Mouse (Mus musculus) limb, embryonic 12.5 days (tissue): ENCODE data around the gene Cby3. TPM values are rescaled to one million over a fixed set of nuclear protein-coding genes. Genes with fewer than 3 reads are reported as not detected.

Experiments used
- ATAC-seq: fragments of 200-750 bp; cut with Nextera tagmentation; 2 replicates; pipeline ENCODE4 v1.8.0; 2017; ENCODE audit warnings: low read depth, moderate TSS enrichment; ENCODE audit not compliant: insufficient number of reproducible peaks, insufficient read depth, low FRiP score, low TSS enrichment
- H3K27ac ChIP-seq: fragments of 300-500 bp; sonication (generic); 2 replicates; pipeline ENCODE4 v1.5.1; 2016; ENCODE audit warnings: mild to moderate bottlenecking, moderate library complexity
- H3K27me3 ChIP-seq: fragments of 300-500 bp; sonication (generic); 2 replicates; pipeline ENCODE4 v1.6.1; 2016; ENCODE audit warnings: mild to moderate bottlenecking, moderate library complexity
- H3K36me3 ChIP-seq: fragments of 300-500 bp; sonication (generic); 2 replicates; pipeline ENCODE4 v1.6.1; 2016; ENCODE audit warnings: mild to moderate bottlenecking, moderate library complexity
- H3K4me1 ChIP-seq: fragments of 300-500 bp; sonication (generic); replicated peaks from 2 replicates; pipeline ENCODE4 v1.6.1; 2016
- H3K4me2 ChIP-seq: fragments of 300-500 bp; sonication (generic); 2 replicates; pipeline ENCODE4 v1.6.1; 2016; ENCODE audit warnings: mild to moderate bottlenecking, moderate library complexity
- H3K4me3 ChIP-seq: fragments of 300-500 bp; sonication (generic); replicated peaks from 2 replicates; pipeline ENCODE4 v1.5.1; 2016; ENCODE audit warnings: mild to moderate bottlenecking
- H3K9ac ChIP-seq: fragments of 300-500 bp; sonication (generic); replicated peaks from 2 replicates; pipeline ENCODE4 v1.6.1; 2016; ENCODE audit warnings: mild to moderate bottlenecking, moderate library complexity
- H3K9me3 ChIP-seq: fragments of 300-500 bp; sonication (generic); 2 replicates; pipeline ENCODE4 v1.6.1; 2016; ENCODE audit warnings: mild to moderate bottlenecking, moderate library complexity
- WGBS: fragments of 180-500 bp; shearing (Covaris S2); methylation state at CpG from one replicate; pipeline ENCODE4 v1.1.7; 2016; 5-methylcytosine and 5-hydroxymethylcytosine counted together
- polyA plus RNA-seq: library from polyadenylated mRNA; unstranded; fragments of >200 nt; fragmentation: Nextera tagmentation; extraction: Ambion mirVana; gene quantifications from 2 replicates; pipeline ENCODE4 v1.2.1, GENCODE M21; 2016

The Cby3 gene
- polyA plus RNA-seq, 1 experiment from 2014 or later: not detected

DNA sequence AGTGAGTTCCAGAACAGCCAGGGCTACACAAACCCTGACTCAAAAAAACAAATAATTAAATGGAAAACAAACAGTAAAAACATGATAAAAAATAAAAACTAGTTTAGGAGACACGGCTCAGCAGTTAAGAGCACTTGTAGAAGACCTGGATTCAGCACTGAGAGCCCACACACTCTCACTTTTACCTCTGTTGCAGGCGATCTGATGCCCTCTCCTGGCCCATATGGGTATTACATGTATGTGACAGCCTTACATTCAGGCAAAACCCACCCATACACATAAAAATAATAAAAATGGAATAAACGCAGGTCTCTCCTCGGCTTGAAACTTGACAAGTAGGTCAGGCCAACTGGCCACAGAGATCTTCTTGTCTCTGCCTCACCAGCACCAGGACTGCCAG, 10.3 kb downstream of the Cby3 start:
- Histone ChIP-seq H3K27ac (no peak overlapping the region), H3K9ac (no peak overlapping the region), H3K4me2 (no peak overlapping the region), H3K4me1 (no peaks in the 10 kb centered on the region), H3K4me3 (no peak overlapping the region), H3K9me3 (no peaks in the 10 kb centered on the region), H3K36me3 (no peaks in the 10 kb centered on the region), H3K27me3 (peaks cover 6% of the 10 kb centered on the region)
- WGBS: 7% methylated on average over 4 of the region's 4 CpGs
- no peak for ATAC-seq

DNA sequence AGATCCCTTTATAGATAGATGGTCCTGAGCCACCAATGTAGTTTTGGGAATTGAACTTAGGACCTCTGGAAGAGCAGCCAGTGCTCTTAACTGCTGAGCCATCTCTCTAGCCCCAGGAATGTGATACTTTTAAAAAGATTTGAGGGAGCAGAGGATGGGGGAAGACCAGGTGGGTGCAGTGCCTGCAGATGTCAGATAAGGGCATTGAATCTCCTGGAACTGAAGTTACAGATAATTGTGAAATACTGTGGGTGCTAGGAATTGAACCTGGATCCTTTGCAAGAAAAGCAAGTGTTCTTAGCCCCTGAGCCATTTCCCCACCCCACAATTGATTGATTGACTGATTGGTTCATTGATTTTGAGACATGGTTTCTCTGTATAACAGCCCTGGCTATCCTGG, 11.1 kb downstream of the Cby3 start:
- Histone ChIP-seq H3K4me3 (no peak overlapping the region), H3K36me3 (no peaks in the 10 kb centered on the region), H3K27ac (no peak overlapping the region), H3K4me1 (no peaks in the 10 kb centered on the region), H3K9me3 (no peaks in the 10 kb centered on the region), H3K9ac (no peak overlapping the region), H3K27me3 (peaks cover 3% of the 10 kb centered on the region), H3K4me2 (no peak overlapping the region)
- ATAC-seq: no peak

DNA sequence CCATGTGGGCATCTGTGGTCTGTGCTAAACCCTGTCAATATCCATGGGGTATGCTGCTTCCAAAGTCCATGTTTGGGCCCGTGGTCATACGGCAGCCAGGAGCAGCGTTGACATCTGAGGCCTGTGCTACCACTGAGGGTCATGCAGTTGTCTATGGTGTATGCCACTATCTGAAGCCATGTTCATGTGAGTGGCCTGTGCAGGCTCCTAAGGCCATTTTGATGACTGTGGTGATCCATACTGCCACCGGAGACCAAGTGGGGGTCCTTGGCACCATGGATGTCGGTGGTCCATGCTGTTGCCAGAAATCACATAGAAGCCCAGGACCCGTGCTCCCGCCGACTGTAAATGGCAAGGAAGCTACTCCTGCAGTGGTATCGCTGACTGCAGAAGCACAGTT, 13.3 kb downstream of the Cby3 start:
- Histone ChIP-seq H3K27me3 (no peaks in the 10 kb centered on the region), H3K4me2 (no peak overlapping the region), H3K4me3 (no peak overlapping the region), H3K36me3 (no peaks in the 10 kb centered on the region), H3K4me1 (0 out of 2 replicates have a peak, but pooled peaks cover 3% of the 10 kb centered on the region), H3K9me3 (no peaks in the 10 kb centered on the region), H3K9ac (no peak overlapping the region), H3K27ac (no peak overlapping the region)
- ATAC-seq: no peak
- WGBS: 90% methylated on average over 9 of the region's 9 CpGs

DNA sequence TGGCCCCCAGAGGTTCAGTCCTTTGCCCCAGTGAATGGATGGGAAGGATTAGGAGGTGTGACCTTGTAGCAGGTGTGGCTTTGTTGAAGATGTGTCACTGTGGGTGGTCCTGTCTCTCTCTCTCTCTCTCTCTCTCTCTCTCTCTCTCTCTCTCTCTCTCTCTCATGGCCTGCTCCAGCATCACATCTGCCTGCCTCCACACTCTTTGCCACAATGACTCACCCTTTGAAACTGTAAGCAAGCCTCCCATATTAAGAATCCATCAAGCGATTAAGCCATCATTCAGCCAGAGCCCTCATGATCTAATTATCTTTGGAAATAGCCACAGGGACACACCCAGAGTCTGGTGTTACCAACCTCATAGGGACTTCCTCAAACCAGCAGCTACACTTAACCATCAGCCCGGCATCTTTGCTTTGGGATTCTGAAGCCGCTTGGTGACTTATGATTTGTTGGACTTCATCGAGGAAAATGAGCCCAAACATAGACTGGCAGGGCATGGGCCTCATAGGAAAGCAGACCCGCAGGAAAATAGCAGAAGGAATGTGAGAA, 15.2 kb downstream of the Cby3 start:
- no peaks in the 10 kb centered on the region for H3K9me3 ChIP-seq
- 0 out of 2 replicates have a peak, but pooled peaks cover 3% of the 10 kb centered on the region for H3K4me1 ChIP-seq
- ATAC-seq: no peak
- 87% methylated on average over 5 of the region's 5 CpGs for WGBS
- H3K27me3 ChIP-seq: no peaks in the 10 kb centered on the region
- H3K9ac ChIP-seq: no peak overlapping the region
- H3K4me3 ChIP-seq: no peak overlapping the region
- H3K4me2 ChIP-seq: no peak overlapping the region
- H3K27ac ChIP-seq: no peak overlapping the region
- H3K36me3 ChIP-seq: no peaks in the 10 kb centered on the region

DNA sequence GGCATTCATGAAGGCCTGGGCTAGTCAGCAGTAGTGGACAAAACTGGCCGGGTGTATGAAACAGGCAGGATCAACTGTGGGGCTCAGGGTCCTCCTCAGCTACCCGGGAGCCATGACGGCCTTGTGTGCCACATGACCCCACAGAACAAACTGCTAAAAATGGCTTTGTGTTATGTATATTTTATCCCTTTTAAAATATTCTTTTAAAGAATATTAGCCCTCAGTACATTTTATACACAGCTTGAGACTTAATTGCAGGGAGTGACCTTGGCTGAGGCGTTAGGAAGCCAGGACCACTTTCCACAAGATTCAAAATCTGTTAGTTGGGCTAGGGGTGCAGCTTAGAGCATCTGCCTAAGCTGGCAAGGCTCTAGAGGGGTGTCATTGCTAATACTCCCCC, 16.7 kb downstream of the Cby3 start:
- H3K27ac ChIP-seq: peak overlapping the region; percentile 17; the same call in 1 of the 2 replicates
- H3K9me3 ChIP-seq: no peaks in the 10 kb centered on the region
- WGBS: 65% methylated on average over 4 of the region's 4 CpGs
- no peaks in the 10 kb centered on the region for H3K27me3 ChIP-seq
- peak overlapping the region; percentile 38 for H3K4me3 ChIP-seq
- peaks cover 5% of the 10 kb centered on the region for H3K4me1 ChIP-seq
- no peaks in the 10 kb centered on the region for H3K36me3 ChIP-seq
- H3K9ac ChIP-seq: no peak overlapping the region
- ATAC-seq: no peak
- H3K4me2 ChIP-seq: peak overlapping the region; percentile 63

DNA sequence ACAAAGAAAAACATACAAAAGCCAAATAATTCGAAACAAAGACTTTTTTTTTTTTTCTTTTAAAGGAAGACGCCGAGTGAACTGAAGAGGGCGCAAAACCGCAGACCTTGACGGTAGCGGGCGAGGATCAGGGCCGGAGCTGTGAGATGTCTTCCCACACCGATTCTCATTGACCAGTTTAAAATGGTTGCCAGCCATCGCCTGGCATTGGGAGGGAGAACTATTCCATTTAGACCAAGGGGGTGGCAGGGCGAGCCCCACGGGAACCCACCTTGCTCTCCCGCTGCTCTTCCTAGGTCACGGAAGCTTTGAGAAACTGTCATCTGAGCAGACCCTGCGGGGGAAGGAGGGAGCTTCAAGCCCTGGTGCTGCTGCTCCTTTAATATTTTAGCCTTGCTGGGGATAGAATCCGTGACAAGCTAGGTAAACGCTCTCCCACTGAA, 17.2 kb downstream of the Cby3 start:
- ATAC-seq: no peak
- H3K9ac ChIP-seq: peak overlapping the region; percentile 67
- WGBS: 3% methylated on average over 18 of the region's 18 CpGs
- H3K4me2 ChIP-seq: peak overlapping the region; percentile 63
- peak overlapping the region; percentile 56 for H3K27ac ChIP-seq
- no peaks in the 10 kb centered on the region for H3K36me3 ChIP-seq
- H3K4me3 ChIP-seq: peak overlapping the region; percentile 38
- peaks cover 10% of the 10 kb centered on the region for H3K4me1 ChIP-seq
- H3K27me3 ChIP-seq: no peaks in the 10 kb centered on the region
- no peaks in the 10 kb centered on the region for H3K9me3 ChIP-seq

DNA sequence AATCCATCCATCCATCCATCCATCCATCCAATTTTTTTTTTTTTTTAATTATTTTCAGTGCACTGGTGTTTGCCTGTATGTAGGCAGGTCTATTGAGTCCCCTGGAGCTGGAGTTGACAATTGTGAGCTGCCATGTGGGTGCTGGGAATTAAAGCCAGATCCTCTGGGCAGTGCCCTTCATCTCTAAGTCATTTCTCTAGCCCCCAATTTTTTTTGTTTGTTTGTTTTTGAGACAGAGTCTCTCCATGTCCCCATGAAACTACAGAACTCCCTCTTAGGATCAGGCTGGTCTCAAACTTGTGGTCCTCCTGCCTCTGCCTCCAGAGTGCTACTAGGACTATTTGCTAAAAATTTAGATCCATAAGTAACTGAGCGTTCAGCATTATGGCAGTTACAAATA, 17.6 kb downstream of the Cby3 start:
- 96% methylated on average over 1 of the region's 1 CpGs for WGBS
- Histone ChIP-seq H3K27me3 (no peaks in the 10 kb centered on the region), H3K4me1 (peaks cover 12% of the 10 kb centered on the region), H3K27ac (no peak overlapping the region; the same call in 1 of the 2 replicates), H3K4me2 (peak overlapping the region; percentile 63), H3K9me3 (no peaks in the 10 kb centered on the region), H3K9ac (peak overlapping the region; percentile 67; the same call in 1 of the 2 replicates), H3K4me3 (peak overlapping the region; percentile 38; the same call in 1 of the 2 replicates), H3K36me3 (no peaks in the 10 kb centered on the region)
- no peak for ATAC-seq

DNA sequence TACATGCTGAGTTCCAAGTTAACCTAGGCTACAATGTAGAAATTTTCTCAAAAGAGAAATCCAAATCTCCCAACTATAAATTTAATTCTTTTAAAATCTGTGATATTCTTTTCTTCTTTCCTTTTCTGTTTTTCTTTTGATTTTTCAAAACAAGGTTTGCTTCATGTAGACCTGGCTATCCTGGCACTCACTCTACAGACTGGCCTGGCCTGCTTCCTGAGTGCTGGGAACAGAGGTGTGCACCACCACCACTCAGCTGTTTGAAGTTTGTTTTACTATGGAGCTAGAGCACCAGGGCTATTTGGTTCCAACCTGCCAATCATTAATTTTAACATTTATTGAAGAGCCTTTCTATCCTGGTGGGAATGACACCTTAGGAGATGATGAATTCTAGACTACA, 18.8 kb downstream of the Cby3 start:
- no peaks in the 10 kb centered on the region for H3K36me3 ChIP-seq
- H3K27ac ChIP-seq: no peak overlapping the region
- no peaks in the 10 kb centered on the region for H3K9me3 ChIP-seq
- ATAC-seq: no peak
- H3K27me3 ChIP-seq: no peaks in the 10 kb centered on the region
- H3K4me3 ChIP-seq: no peak overlapping the region
- H3K9ac ChIP-seq: no peak overlapping the region
- peaks cover 12% of the 10 kb centered on the region for H3K4me1 ChIP-seq
- H3K4me2 ChIP-seq: no peak overlapping the region

DNA sequence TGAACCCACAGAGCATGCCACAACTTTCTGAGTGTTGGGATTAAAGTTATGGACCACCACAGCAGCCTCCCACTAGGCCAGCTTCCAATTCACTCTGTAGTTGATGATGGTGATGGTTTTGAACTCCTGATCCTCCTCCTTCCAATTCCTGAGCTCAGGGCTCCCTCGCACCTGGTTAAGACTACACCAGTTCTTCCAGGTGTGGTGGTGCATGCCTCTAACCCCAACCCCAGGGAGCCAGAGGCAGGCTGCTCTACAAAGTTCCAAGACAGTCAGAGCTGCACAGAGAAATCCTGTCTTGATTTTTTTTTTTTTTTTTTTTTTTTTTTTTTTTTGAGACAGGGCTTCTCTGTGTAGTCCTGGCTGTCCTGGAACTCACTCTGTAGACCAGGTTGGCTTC, 19.4 kb downstream of the Cby3 start:
- 94% methylated on average over 1 of the region's 1 CpGs for WGBS

DNA sequence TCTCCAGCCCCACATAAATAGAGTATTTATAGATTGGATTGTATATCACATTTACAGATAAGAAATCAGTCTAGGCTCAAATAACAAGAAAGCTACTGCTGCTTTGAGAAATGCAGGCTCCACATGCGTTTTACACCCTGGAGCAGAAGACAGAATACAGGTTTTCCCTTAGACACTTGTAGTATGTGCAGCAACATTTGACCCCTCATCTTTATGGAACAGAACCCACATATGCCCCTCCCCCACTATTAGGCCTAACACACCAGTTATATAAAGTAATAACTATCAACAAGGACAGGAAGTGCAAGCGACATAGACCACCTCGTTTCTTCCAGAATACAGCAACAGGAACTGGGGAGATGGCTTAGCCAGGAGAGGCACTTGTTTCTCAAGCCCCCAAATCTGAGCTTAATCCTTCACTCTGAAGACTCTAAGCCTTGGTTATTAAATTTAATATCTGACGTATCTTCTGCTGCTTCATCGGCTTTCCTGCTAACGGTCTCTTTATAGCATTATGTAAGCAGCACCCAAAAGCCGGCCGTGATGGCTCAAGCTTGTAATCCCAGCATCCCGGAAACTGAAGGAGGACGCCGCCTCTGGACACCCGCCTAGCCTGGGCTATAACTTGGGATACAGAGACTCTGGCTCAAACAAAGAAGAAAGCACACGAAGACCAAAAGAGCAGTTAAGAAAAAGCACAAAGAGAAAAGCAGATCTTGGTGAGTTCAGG, 20.2 kb downstream of the Cby3 start:
- Histone ChIP-seq H3K4me2 (no peak overlapping the region), H3K9me3 (no peaks in the 10 kb centered on the region), H3K4me3 (no peak overlapping the region), H3K4me1 (peaks cover 17% of the 10 kb centered on the region), H3K9ac (no peak overlapping the region), H3K36me3 (peaks cover 9% of the 10 kb centered on the region), H3K27ac (no peak overlapping the region), H3K27me3 (no peaks in the 10 kb centered on the region)
- no peak for ATAC-seq
- 87% methylated on average over 13 of the region's 13 CpGs for WGBS

More for the DNA sequence above, 19.4 kb downstream of the Cby3 start:
- H3K36me3 ChIP-seq: 0 out of 2 replicates have a peak, but pooled peaks cover under 1% of the 10 kb centered on the region
- no peak for ATAC-seq
- no peak overlapping the region for H3K27ac ChIP-seq
- H3K4me2 ChIP-seq: no peak overlapping the region
- no peaks in the 10 kb centered on the region for H3K9me3 ChIP-seq
- peaks cover 12% of the 10 kb centered on the region for H3K4me1 ChIP-seq
- H3K4me3 ChIP-seq: no peak overlapping the region
- H3K27me3 ChIP-seq: no peaks in the 10 kb centered on the region
- H3K9ac ChIP-seq: no peak overlapping the region

DNA sequence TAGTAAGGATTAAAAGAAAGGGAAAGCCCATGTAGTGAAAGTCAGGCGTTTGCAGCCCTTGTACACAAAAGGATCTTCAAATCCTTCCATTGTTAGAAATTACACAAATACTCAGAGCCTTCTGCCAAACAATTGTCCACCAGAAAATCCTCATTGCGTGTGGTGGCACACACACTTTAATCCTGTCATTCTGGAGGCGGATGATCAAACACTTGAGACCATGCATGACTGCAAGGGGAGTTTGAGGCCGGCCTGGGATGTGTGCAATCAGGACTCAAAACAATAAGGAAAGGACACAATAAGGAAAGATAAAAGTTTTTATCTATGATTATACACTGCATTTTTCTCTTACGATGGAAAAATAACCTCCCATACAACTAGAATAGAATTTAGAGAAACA, 21.2 kb downstream of the Cby3 start:
- H3K4me3 ChIP-seq: no peak overlapping the region
- ATAC-seq: no peak
- peaks cover 17% of the 10 kb centered on the region for H3K36me3 ChIP-seq
- no peak overlapping the region for H3K9ac ChIP-seq
- no peaks in the 10 kb centered on the region for H3K27me3 ChIP-seq
- H3K4me2 ChIP-seq: no peak overlapping the region
- H3K27ac ChIP-seq: no peak overlapping the region
- 93% methylated on average over 5 of the region's 5 CpGs for WGBS
- H3K4me1 ChIP-seq: peaks cover 21% of the 10 kb centered on the region
- H3K9me3 ChIP-seq: no peaks in the 10 kb centered on the region
